Mouse (Mus musculus): Measurements from ENCODE around the gene Creb3l4.
"Not testable (repeated sequence)": the region's sequence is repeated elsewhere in the genome, so short reads cannot be mapped to it uniquely, and the experiment has no call there.

GRCm38 (mm10) chr3:90251731-90252226 lies 8.5 kb upstream of the Creb3l4 start:
- not testable (repeated sequence) for TF ChIP-seq CTCF (IDR thresholded peaks at IDR 0.05; ENCODE audit: insufficient read depth, low read length); POLR2A (IDR thresholded peaks at IDR 0.05; ENCODE audit: borderline replicate concordance, extremely low read depth, low read depth, low read length)

Data from lung, adult 2 months (tissue).